Mouse (Mus musculus): ENCODE measurements around the gene Zfp629. TPM values are rescaled to one million over a fixed set of nuclear protein-coding genes. Genes with fewer than 3 reads are reported as not detected.
A peak's percentile ranks its signal among the peaks of the same experiment; 100 is the strongest.
"Not testable (repeated sequence)": the region's sequence is repeated elsewhere in the genome, so short reads cannot be mapped to it uniquely, and the experiment has no call there.

Gene Zfp629
- polyA plus RNA-seq, 1 experiment from 2014 or later: 30.8 TPM

GRCm38 (mm10) chr7:127642254-127642653 lies 26.7 kb upstream of the Zfp629 start:
- Histone ChIP-seq H3K4me3 (replicated peaks) (no peak overlapping the region), H3K27ac (no peak overlapping the region), H3K9me3 (no peaks in the 10 kb centered on the region), H3K4me1 (replicated peaks) (peaks cover 4% of the 10 kb centered on the region), H3K9ac (replicated peaks) (no peak overlapping the region), H3K4me2 (replicated peaks) (no peak overlapping the region), H3K36me3 (no peaks in the 10 kb centered on the region), H3K27me3 (no peaks in the 10 kb centered on the region)
- WGBS: 68% methylated on average over 4 of the region's 4 CpGs
- ATAC-seq: no peak

GRCm38 (mm10) chr7:127641260-127641659 lies 25.7 kb upstream of the Zfp629 start:
- H3K36me3 ChIP-seq: no peaks in the 10 kb centered on the region
- no peak overlapping the region for H3K4me2 ChIP-seq (replicated peaks)
- no peaks in the 10 kb centered on the region for H3K9me3 ChIP-seq
- no peaks in the 10 kb centered on the region; the same call in 1 of the 2 replicates for H3K27me3 ChIP-seq
- 63% methylated on average over 4 of the region's 4 CpGs for WGBS
- 0 out of 2 replicates have a peak overlapping the region, but pooled peaks have one; percentile 14 for H3K9ac ChIP-seq (replicated peaks)
- H3K27ac ChIP-seq: no peak overlapping the region
- no peak for ATAC-seq
- peaks cover 8% of the 10 kb centered on the region for H3K4me1 ChIP-seq (replicated peaks)
- no peak overlapping the region for H3K4me3 ChIP-seq (replicated peaks)

DNA sequence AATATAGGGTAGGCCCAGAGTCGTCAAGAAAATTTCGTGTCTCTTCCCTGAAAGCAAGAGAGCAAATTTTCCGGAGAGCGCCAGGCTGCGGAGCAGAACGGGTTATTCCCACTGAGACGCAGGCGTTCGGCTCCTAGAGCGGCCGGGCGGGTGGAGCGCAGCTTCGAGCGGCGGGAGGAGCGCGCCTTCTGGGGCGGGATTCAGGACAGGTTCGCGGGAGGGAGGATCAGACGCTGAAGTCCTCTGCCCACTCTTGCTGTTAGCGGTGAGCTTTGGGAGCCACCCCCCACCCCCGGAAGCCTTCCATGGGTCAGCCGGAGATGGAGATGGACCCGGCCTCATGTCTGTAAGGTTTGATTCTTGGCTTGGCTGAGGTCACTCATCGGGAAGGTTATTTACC lies 21.4 kb upstream of the Zfp629 start:
- no peaks in the 10 kb centered on the region for H3K36me3 ChIP-seq
- no peaks in the 10 kb centered on the region for H3K9me3 ChIP-seq
- ATAC-seq: peak; percentile 84
- peak overlapping the region; percentile 70 for H3K4me2 ChIP-seq (replicated peaks)
- peak overlapping the region; percentile 62 for H3K4me3 ChIP-seq (replicated peaks)
- peak overlapping the region; percentile 66 for H3K9ac ChIP-seq (replicated peaks)
- peaks cover 4% of the 10 kb centered on the region; the same call in 1 of the 2 replicates for H3K27me3 ChIP-seq
- under 1% methylated on average over 27 of the region's 27 CpGs for WGBS
- H3K27ac ChIP-seq: no peak overlapping the region
- H3K4me1 ChIP-seq (replicated peaks): peaks cover 8% of the 10 kb centered on the region

DNA sequence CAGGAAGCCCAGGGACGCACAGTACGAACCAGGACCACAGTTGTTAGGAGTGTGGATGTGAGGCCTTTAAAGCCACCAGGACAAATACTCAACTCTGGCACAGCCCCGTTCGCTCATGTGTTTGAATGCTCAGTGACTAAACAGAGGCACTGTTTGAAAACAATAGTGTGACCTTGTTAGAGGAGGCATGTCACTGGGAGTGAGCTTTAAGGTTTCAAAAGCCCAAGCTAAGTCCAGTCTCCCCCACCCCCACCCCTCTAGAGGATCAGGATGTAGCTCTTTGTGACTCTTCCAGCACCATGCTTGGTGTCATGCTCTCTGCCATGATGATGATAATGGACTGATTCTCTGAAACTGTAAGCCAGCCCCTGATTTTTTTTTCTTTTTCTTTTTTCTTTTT lies 15.8 kb upstream of the Zfp629 start:
- H3K27ac ChIP-seq: no peak overlapping the region
- no peak overlapping the region for H3K4me2 ChIP-seq (replicated peaks)
- ATAC-seq: no peak

DNA sequence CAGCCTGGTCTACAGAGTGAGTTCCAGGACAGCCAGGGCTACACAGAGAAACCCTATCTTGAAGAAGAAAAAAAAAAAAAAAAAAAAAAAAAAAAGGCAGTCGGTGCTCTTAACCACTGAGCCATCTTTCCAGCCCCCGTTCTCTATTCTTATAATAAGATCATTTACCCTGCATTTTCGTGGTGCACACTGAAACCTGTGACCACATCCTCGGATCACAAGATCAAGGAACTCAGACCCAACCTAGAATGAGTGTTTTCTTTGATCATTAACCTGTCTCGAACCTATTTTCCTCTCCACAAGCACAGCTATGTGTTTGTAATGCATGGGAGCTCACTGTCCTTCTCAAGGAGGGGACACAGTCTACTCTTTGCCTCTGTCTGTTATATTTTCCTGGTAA lies 13.0 kb upstream of the Zfp629 start:
- Histone ChIP-seq H3K4me2 (replicated peaks) (no peak overlapping the region), H3K27me3 (no peaks in the 10 kb centered on the region), H3K9me3 (no peaks in the 10 kb centered on the region), H3K4me1 (replicated peaks) (no peaks in the 10 kb centered on the region), H3K27ac (no peak overlapping the region), H3K36me3 (no peaks in the 10 kb centered on the region), H3K4me3 (replicated peaks) (no peak overlapping the region), H3K9ac (replicated peaks) (no peak overlapping the region)
- no peak for ATAC-seq
- 85% methylated on average over 5 of the region's 5 CpGs for WGBS

More for the DNA sequence above, 15.8 kb upstream of the Zfp629 start:
- H3K9ac ChIP-seq (replicated peaks): no peak overlapping the region
- H3K36me3 ChIP-seq: no peaks in the 10 kb centered on the region
- 70% methylated on average over 4 of the region's 4 CpGs for WGBS
- H3K9me3 ChIP-seq: no peaks in the 10 kb centered on the region
- H3K27me3 ChIP-seq: peaks cover 4% of the 10 kb centered on the region; the same call in 1 of the 2 replicates
- H3K4me3 ChIP-seq (replicated peaks): no peak overlapping the region
- no peaks in the 10 kb centered on the region for H3K4me1 ChIP-seq (replicated peaks)

GRCm38 (mm10) chr7:127626471-127626870 lies 10.9 kb upstream of the Zfp629 start:
- H3K9ac ChIP-seq (replicated peaks): no peak overlapping the region
- H3K4me2 ChIP-seq (replicated peaks): no peak overlapping the region
- no peak for ATAC-seq
- no peaks in the 10 kb centered on the region for H3K36me3 ChIP-seq
- H3K4me3 ChIP-seq (replicated peaks): no peak overlapping the region
- H3K4me1 ChIP-seq (replicated peaks): no peaks in the 10 kb centered on the region
- H3K9me3 ChIP-seq: no peaks in the 10 kb centered on the region
- no peaks in the 10 kb centered on the region for H3K27me3 ChIP-seq
- H3K27ac ChIP-seq: no peak overlapping the region
- WGBS: 87% methylated on average over 4 of the region's 4 CpGs

GRCm38 (mm10) chr7:127626039-127626438 lies 10.4 kb upstream of the Zfp629 start:
- no peak overlapping the region for H3K4me2 ChIP-seq (replicated peaks)
- H3K27ac ChIP-seq: no peak overlapping the region
- H3K9me3 ChIP-seq: no peaks in the 10 kb centered on the region
- H3K4me3 ChIP-seq (replicated peaks): no peak overlapping the region
- H3K27me3 ChIP-seq: no peaks in the 10 kb centered on the region
- no peak overlapping the region for H3K9ac ChIP-seq (replicated peaks)
- 97% methylated on average over 7 of the region's 7 CpGs for WGBS
- ATAC-seq: no peak
- H3K4me1 ChIP-seq (replicated peaks): no peaks in the 10 kb centered on the region
- no peaks in the 10 kb centered on the region for H3K36me3 ChIP-seq

DNA sequence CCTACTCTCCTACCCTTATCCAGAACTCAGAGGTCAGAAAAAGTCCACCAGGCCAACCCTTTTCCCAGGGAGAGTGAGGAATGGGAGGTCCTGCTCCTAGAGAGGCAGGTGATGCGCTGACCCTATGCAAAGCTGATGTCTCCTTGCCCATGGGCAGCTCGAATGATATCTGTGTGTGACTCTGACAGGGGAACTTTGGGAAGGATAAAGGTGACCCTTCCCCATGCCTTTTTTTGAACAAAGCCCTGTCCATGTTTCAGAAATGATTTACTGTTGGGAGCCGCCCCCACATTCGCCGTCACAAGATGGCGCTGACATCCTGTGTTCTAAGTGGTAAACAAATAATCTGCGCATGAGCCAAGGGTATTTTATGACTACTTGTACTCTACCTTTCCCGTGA lies 2.8 kb upstream of the Zfp629 start:
- not testable (repeated sequence) for H3K4me3 ChIP-seq (replicated peaks); ATAC-seq; H3K4me2 ChIP-seq (replicated peaks); H3K9ac ChIP-seq (replicated peaks); H3K9me3 ChIP-seq; H3K36me3 ChIP-seq; H3K27me3 ChIP-seq
- Histone ChIP-seq H3K4me1 (replicated peaks) (peaks cover 32% of the 10 kb centered on the region), H3K27ac (0 out of 2 replicates have a peak overlapping the region, but pooled peaks have one; percentile 14)
- WGBS: 90% methylated on average over 7 of the region's 8 CpGs

DNA sequence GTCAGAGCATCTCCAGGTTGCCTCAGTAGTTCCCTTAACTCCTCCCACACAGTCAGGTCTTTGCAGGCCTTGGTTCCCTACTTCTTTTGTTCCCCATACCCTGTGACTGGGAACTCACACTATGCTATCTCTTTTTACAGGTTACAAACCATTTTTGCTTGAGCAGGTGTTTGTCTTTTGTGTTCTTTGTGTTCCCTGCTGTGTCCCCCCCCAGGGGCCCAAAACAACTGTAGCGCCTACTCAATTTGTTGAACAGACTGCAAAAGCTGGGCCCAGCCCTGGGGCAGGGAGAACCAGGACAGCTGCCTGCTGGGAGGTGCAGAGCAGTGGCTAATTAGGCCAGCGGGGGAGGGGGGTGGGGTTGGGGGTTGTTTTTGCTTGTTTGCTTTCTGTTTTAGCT lies 2.4 kb upstream of the Zfp629 start:
- peaks cover 2% of the 10 kb centered on the region; the same call in 1 of the 2 replicates for H3K36me3 ChIP-seq
- 38% methylated on average over 2 of the region's 2 CpGs for WGBS
- H3K4me2 ChIP-seq (replicated peaks): no peak overlapping the region
- no peak overlapping the region for H3K9ac ChIP-seq (replicated peaks)
- 0 out of 2 replicates have a peak overlapping the region, but pooled peaks have one; percentile 14 for H3K27ac ChIP-seq
- ATAC-seq: no peak
- no peak overlapping the region for H3K4me3 ChIP-seq (replicated peaks)
- H3K27me3 ChIP-seq: no peaks in the 10 kb centered on the region
- no peaks in the 10 kb centered on the region for H3K9me3 ChIP-seq
- peaks cover 36% of the 10 kb centered on the region for H3K4me1 ChIP-seq (replicated peaks)

DNA sequence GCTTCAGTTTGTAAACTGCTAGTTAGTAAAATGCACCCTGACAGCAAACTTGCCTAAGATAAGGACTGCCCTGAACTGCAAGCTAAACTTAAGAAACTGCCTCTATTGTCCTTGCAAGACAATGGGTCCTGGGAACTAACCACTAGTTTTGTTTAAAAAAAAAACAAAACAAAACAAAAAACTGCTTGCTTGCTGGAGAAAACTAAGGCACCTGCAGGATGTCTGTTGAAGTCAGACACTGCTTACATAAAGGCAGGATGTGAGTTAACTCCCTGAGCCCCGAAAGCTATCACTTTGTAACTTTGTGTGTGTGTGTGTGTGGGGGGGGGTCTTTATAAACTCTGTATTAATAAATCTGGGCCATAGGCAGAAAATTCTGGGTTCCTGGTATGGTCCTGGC lies 1.3 kb upstream of the Zfp629 start:
- Histone ChIP-seq H3K9me3 (no peaks in the 10 kb centered on the region), H3K4me2 (replicated peaks) (peak overlapping the region; percentile 88), H3K27me3 (no peaks in the 10 kb centered on the region), H3K36me3 (peaks cover 13% of the 10 kb centered on the region), H3K4me3 (replicated peaks) (no peak overlapping the region), H3K27ac (no peak overlapping the region), H3K9ac (replicated peaks) (no peak overlapping the region), H3K4me1 (replicated peaks) (peaks cover 36% of the 10 kb centered on the region)
- WGBS: 100% methylated on average over 1 of the region's 1 CpGs
- ATAC-seq: no peak

- no peak for ATAC-seq
- H3K9ac ChIP-seq (replicated peaks): peak overlapping the region; percentile 55
- H3K4me1 ChIP-seq (replicated peaks): peaks cover 36% of the 10 kb centered on the region
- H3K4me2 ChIP-seq (replicated peaks): peak overlapping the region; percentile 88
- H3K27me3 ChIP-seq: no peaks in the 10 kb centered on the region
- H3K27ac ChIP-seq: 0 out of 2 replicates have a peak overlapping the region, but pooled peaks have one; percentile 32
- peak overlapping the region; percentile 100 for H3K4me3 ChIP-seq (replicated peaks)
- no peaks in the 10 kb centered on the region for H3K9me3 ChIP-seq
- 59% methylated on average over 1 of the region's 1 CpGs for WGBS
- peaks cover 19% of the 10 kb centered on the region for H3K36me3 ChIP-seq
Measured at GRCm38 (mm10) chr7:127616336-127616735, 739 bp upstream of the Zfp629 start.

GRCm38 (mm10) chr7:127614511-127614890 lies 1.1 kb downstream of the Zfp629 start:
- peak overlapping the region; percentile 92 for H3K27ac ChIP-seq
- H3K9me3 ChIP-seq: no peaks in the 10 kb centered on the region
- ATAC-seq: peak; percentile 38
- under 1% methylated on average over 44 of the region's 44 CpGs for WGBS
- H3K4me2 ChIP-seq (replicated peaks): peak overlapping the region; percentile 88
- no peaks in the 10 kb centered on the region for H3K27me3 ChIP-seq
- H3K9ac ChIP-seq (replicated peaks): peak overlapping the region; percentile 97
- peaks cover 36% of the 10 kb centered on the region for H3K4me1 ChIP-seq (replicated peaks)
- H3K36me3 ChIP-seq: peaks cover 37% of the 10 kb centered on the region
- H3K4me3 ChIP-seq (replicated peaks): peak overlapping the region; percentile 100

DNA sequence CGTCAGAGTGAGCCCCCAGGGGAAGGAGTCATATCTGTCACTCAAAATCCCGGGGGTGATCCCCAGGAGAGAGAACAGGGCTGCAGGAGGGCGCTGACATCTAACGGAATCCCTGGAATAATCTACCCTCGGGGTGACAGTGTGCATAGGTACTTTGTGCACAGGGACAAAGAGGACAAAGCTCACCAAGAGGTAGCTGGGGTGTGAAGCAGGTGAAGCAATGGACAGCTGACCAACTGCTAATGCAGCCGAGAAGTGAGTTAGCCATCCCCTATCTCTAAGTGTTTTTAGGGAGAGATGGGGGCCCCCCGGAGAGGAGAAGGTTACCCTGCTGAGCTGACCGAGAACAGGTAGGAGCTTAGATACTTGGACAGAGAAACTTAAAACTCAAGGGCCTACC lies 1.5 kb downstream of the Zfp629 start:
- Histone ChIP-seq H3K27me3 (no peaks in the 10 kb centered on the region), H3K9ac (replicated peaks) (peak overlapping the region; percentile 97), H3K36me3 (peaks cover 41% of the 10 kb centered on the region), H3K9me3 (no peaks in the 10 kb centered on the region), H3K4me2 (replicated peaks) (peak overlapping the region; percentile 88), H3K27ac (peak overlapping the region; percentile 92), H3K4me1 (replicated peaks) (peaks cover 36% of the 10 kb centered on the region), H3K4me3 (replicated peaks) (peak overlapping the region; percentile 100)
- WGBS: 21% methylated on average over 8 of the region's 8 CpGs
- ATAC-seq: no peak
